Mouse (Mus musculus): ENCODE results near the gene Cabp1. TPM values are rescaled to one million over a fixed set of nuclear protein-coding genes. Genes with fewer than 3 reads are reported as not detected.
A peak's percentile ranks its signal among the peaks of the same experiment; 100 is the strongest.

The Cabp1 gene
- polyA plus RNA-seq, 1 experiment from 2014 or later = 1.1 TPM

DNA sequence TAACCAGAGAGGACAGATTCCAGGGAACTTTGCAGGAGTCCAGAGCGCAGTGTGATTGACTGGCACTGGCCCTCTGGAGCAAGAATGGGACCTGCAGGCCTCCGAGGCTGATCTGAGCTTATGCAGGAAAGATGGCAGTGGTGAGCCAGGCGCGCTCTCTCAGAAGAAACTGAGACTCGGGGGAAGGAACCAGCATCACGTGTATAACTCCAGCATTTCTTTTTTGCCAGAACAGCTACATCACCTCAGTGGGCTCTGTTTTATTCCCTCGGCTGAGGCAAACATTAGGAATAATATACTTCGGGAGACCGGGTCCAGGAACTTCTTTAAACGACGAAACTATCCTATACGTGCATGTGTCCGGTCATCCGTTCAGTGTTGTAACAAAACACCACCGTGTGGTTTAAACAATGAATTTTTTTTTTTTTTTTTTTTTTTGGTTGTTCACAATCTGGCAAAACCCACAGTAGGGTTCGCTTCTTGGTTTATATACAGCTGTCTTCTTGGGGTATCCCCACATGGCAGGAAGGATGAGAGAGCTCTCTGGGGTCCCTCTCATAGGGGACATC, 37.5 kb upstream of the Cabp1 start:
- Histone ChIP-seq H3K4me3 (replicated peaks) (no peak overlapping the region), H3K9me3 (no peaks in the 10 kb centered on the region), H3K4me1 (replicated peaks) (peaks cover 20% of the 10 kb centered on the region), H3K9ac (replicated peaks) (no peak overlapping the region; the same call in 1 of the 2 replicates), H3K27ac (no peak overlapping the region), H3K36me3 (no peaks in the 10 kb centered on the region), H3K27me3 (peaks cover 21% of the 10 kb centered on the region), H3K4me2 (no peak overlapping the region)
- no peak for ATAC-seq (ENCODE audit: insufficient number of reproducible peaks, insufficient read depth, low FRiP score, low TSS enrichment, low read depth)
- 37% methylated on average over 16 of the region's 16 CpGs for WGBS

DNA sequence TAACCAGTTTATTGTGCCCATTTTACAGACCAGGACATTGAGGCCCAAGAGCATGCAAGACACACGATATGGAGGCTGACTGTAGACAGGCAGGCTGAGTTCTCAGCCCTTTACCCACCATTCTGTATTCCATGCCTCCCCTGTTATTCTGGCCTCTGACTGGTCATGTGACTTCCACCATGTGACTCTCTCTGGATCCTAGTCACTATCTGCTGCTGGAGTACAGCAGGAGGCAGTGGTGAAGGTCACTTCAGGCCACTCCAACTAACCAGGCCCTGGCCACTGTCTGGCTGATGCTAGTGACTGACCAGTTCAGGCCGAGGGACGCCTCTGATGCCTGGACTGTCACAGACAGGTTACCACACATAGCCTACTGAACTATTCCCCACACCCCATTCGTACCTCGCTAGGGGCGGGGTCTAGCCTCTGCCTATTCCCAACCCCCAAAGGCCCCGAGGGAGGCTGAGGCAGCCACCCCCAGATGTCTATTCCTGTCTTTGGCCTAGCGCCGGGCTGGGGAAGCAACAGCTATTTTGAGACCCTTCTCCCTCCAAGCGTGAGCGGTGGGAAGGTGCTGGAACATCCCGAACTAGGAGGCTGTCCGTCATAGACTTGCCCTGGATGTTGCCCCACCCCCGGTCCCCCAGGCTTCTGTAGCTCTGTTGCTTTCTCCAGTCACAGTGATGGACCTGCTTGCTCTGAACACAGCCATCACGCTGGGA, 36.8 kb upstream of the Cabp1 start:
- H3K4me1 ChIP-seq (replicated peaks) = peaks cover 20% of the 10 kb centered on the region
- no peak for ATAC-seq (ENCODE audit: insufficient number of reproducible peaks, insufficient read depth, low FRiP score, low TSS enrichment, low read depth)
- no peak overlapping the region; the same call in 1 of the 2 replicates for H3K9ac ChIP-seq (replicated peaks)
- H3K4me3 ChIP-seq (replicated peaks) = no peak overlapping the region
- no peaks in the 10 kb centered on the region for H3K36me3 ChIP-seq
- H3K27ac ChIP-seq = no peak overlapping the region
- H3K27me3 ChIP-seq = peaks cover 21% of the 10 kb centered on the region
- WGBS = 56% methylated on average over 15 of the region's 15 CpGs
- H3K9me3 ChIP-seq = no peaks in the 10 kb centered on the region
- H3K4me2 ChIP-seq = no peak overlapping the region

DNA sequence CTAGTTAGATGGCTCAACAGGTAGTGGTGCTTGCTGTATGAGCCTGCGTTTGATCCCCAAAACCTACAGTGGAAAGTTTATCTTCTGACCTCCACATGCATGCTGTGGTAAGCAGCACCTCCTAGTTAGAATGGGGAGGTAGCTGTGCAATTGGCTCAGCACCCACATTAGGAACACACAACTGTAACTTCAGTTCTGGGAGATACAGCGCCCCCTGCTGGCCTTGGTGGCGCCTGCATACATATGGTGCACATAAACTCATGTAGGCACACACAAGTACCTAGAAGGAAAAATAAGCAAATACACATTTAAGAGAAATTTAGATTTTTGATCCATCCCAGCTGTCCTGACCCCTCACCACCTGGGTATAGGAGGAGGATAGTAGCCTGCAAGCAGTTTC, 28.3 kb upstream of the Cabp1 start:
- Histone ChIP-seq H3K4me1 (replicated peaks) (peaks cover 26% of the 10 kb centered on the region), H3K27me3 (no peaks in the 10 kb centered on the region), H3K36me3 (no peaks in the 10 kb centered on the region), H3K27ac (no peak overlapping the region), H3K9me3 (0 out of 2 replicates have a peak, but pooled peaks cover 5% of the 10 kb centered on the region), H3K4me2 (no peak overlapping the region), H3K4me3 (replicated peaks) (no peak overlapping the region), H3K9ac (replicated peaks) (no peak overlapping the region)
- WGBS = 73% methylated on average over 3 of the region's 3 CpGs
- ATAC-seq (ENCODE audit: insufficient number of reproducible peaks, insufficient read depth, low FRiP score, low TSS enrichment, low read depth) = no peak

DNA sequence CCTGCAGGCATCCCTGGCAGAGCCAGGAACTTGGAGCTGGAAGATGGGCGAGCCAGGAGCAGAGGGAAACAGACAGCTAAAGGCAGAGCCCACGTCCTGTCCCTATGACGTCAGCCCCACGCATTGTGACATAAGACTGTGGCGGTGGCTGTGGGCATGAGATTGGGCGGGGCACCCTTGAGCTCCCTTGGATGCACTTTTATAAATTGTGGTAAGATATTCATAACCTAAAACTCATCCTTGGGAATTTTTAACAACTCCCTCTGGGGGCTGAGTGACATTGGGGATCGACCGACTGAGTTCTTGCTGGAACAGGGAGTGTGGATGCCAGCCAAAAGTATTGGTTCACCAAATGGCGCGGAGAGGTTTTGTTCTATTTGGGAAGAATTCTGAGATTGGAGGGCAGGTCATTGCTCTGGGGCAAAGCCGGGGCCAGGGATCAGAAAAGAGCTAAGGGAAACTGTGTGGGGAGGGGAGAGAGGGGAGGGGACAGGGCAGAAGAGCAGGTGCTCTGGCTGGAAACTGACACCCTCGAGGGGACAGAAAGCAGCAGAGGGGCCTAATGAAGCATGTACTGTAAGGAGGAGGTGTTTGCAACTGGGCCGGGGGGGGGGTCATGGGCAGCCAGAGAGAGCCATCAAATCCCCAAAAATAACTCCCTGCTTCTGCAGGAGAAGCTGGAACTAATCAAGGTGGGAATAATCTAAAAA, 26.9 kb upstream of the Cabp1 start:
- WGBS = 43% methylated on average over 13 of the region's 13 CpGs
- H3K4me1 ChIP-seq (replicated peaks) = peaks cover 27% of the 10 kb centered on the region
- no peaks in the 10 kb centered on the region for H3K36me3 ChIP-seq
- no peak overlapping the region for H3K4me2 ChIP-seq
- ATAC-seq (ENCODE audit: insufficient number of reproducible peaks, insufficient read depth, low FRiP score, low TSS enrichment, low read depth) = no peak
- H3K27ac ChIP-seq = no peak overlapping the region
- no peak overlapping the region for H3K4me3 ChIP-seq (replicated peaks)
- no peak overlapping the region for H3K9ac ChIP-seq (replicated peaks)
- H3K9me3 ChIP-seq = 0 out of 2 replicates have a peak, but pooled peaks cover 5% of the 10 kb centered on the region
- H3K27me3 ChIP-seq = no peaks in the 10 kb centered on the region

DNA sequence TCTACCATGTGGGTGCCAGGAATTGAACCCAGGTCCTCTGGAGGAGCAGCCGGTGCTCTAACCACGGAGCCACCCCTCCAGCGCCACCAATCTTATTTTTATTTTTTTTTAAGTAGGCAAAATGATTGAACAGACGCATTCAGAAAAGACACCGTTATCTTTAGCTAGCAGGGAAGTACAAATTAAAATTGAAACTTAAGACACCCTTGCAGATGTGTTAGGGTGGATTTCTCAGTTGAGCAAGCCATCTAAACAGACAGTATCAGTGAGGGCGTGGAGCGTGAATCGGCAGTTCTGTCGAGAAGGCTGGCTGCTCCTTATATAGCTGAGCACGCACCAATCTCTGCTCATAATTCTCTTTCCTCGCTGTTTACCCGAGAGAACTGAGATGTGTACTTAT, 23.8 kb upstream of the Cabp1 start:
- Histone ChIP-seq H3K36me3 (no peaks in the 10 kb centered on the region), H3K9me3 (0 out of 2 replicates have a peak, but pooled peaks cover 5% of the 10 kb centered on the region), H3K27me3 (peaks cover 4% of the 10 kb centered on the region; the same call in 1 of the 2 replicates), H3K4me2 (no peak overlapping the region), H3K4me1 (replicated peaks) (peaks cover 24% of the 10 kb centered on the region), H3K9ac (replicated peaks) (no peak overlapping the region), H3K4me3 (replicated peaks) (no peak overlapping the region), H3K27ac (no peak overlapping the region)
- WGBS = 92% methylated on average over 12 of the region's 12 CpGs
- no peak for ATAC-seq (ENCODE audit: insufficient number of reproducible peaks, insufficient read depth, low FRiP score, low TSS enrichment, low read depth)

DNA sequence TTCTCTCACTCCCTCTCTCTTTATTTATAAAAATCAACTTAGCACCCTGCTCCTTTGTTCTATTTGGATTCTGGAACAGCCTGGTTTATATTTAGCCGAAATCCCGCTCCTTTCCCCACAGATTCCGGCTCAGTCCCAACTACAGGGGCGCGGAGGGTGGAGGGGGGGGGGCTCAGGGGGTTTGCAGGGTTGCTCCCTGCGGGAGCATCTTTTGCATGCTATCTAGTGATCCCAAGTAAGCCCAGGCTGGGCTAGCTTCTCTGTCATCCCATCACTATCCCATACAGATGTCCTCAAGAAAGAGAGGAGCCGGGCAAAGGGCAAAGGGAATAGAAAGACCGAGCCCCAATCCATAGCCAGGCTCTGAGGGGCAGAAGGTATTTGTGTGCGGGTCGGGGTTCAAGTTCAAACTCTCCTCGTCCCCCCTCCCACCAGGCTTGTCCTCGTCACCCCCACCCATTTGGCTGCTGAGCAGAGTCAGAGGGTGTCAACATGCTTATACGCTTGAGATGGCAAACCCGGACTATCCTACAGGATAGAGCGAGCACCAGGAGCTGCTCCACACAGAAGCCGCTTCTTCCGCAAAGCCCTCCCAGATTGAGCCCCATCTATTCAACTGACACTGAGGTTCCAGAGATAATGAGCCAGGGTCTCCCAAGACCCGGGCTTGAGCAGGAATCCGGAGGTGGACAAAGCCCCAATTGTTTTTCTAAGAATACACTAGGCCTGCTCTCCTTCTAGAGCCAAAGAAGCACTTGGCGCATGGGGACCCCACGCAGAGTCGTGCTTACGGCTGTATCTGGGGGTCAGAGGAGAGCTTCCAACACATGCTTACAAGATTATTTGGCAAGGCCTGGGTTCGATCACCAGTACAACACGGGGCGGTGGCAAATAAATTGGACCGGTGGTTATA, 21.3 kb upstream of the Cabp1 start:
- peaks cover 11% of the 10 kb centered on the region for H3K4me1 ChIP-seq (replicated peaks)
- H3K9me3 ChIP-seq = 0 out of 2 replicates have a peak, but pooled peaks cover 5% of the 10 kb centered on the region
- no peaks in the 10 kb centered on the region for H3K36me3 ChIP-seq
- ATAC-seq (ENCODE audit: insufficient number of reproducible peaks, insufficient read depth, low FRiP score, low TSS enrichment, low read depth) = peak; percentile 43; the same call in 1 of the 2 replicates
- peak overlapping the region; percentile 46 for H3K4me3 ChIP-seq (replicated peaks)
- H3K27ac ChIP-seq = peak overlapping the region; percentile 8; the same call in 1 of the 2 replicates
- H3K27me3 ChIP-seq = peaks cover 4% of the 10 kb centered on the region; the same call in 1 of the 2 replicates
- H3K9ac ChIP-seq (replicated peaks) = peak overlapping the region; percentile 66
- WGBS = 28% methylated on average over 27 of the region's 27 CpGs
- H3K4me2 ChIP-seq = peak overlapping the region; percentile 70

DNA sequence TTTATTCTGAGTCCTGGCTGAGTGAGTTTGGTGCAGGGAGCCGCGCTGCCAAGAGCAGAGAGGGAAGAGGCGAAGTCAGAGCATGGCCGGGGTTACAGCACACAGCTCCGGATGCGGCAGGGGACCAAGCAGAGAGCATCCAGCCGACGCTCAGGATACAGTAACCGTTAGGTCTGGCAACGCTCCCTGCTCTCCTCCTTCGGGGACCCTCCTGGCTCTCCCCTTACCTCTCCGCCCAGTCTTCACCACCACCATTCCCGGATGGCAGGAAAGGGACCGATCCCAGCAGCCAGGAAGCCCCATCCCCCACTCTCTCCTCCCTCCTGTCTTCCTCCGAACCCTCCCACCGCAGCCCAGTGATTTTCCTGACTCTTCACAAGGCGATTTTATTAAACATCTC, 20.7 kb upstream of the Cabp1 start:
- Histone ChIP-seq H3K27ac (peak overlapping the region; percentile 8; the same call in 1 of the 2 replicates), H3K4me1 (replicated peaks) (peaks cover 11% of the 10 kb centered on the region), H3K36me3 (no peaks in the 10 kb centered on the region), H3K4me2 (peak overlapping the region; percentile 70), H3K27me3 (peaks cover 4% of the 10 kb centered on the region; the same call in 1 of the 2 replicates), H3K9me3 (0 out of 2 replicates have a peak, but pooled peaks cover 5% of the 10 kb centered on the region), H3K9ac (replicated peaks) (peak overlapping the region; percentile 66), H3K4me3 (replicated peaks) (peak overlapping the region; percentile 46)
- WGBS = 0% methylated on average over 17 of the region's 17 CpGs
- ATAC-seq (ENCODE audit: insufficient number of reproducible peaks, insufficient read depth, low FRiP score, low TSS enrichment, low read depth) = peak; percentile 70; the same call in 1 of the 2 replicates

DNA sequence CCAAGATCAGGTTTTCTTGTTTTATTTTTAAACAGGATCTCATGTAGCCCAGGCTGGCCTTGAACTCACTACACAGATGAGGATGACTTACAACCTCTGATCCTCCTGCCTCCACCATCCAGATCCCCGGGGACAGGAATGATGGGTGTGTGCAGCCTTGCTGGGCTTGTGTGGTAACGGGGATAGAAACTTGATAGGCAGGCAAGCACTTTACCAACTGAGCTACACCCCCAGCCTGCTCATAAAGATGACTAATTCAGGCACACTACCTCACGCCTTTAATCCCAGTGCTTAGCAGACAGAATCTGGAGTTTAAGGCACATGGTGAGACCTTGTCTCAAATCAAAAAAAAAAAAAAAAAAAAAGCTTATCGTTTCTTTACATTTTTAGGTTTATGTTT, 18.7 kb upstream of the Cabp1 start:
- no peaks in the 10 kb centered on the region for H3K36me3 ChIP-seq
- peaks cover 16% of the 10 kb centered on the region for H3K4me1 ChIP-seq (replicated peaks)
- H3K4me2 ChIP-seq = no peak overlapping the region
- WGBS = 41% methylated on average over 4 of the region's 4 CpGs
- no peak overlapping the region for H3K9ac ChIP-seq (replicated peaks)
- ATAC-seq (ENCODE audit: insufficient number of reproducible peaks, insufficient read depth, low FRiP score, low TSS enrichment, low read depth) = no peak
- peaks cover 4% of the 10 kb centered on the region; the same call in 1 of the 2 replicates for H3K27me3 ChIP-seq
- H3K4me3 ChIP-seq (replicated peaks) = no peak overlapping the region
- no peaks in the 10 kb centered on the region for H3K9me3 ChIP-seq
- H3K27ac ChIP-seq = no peak overlapping the region

DNA sequence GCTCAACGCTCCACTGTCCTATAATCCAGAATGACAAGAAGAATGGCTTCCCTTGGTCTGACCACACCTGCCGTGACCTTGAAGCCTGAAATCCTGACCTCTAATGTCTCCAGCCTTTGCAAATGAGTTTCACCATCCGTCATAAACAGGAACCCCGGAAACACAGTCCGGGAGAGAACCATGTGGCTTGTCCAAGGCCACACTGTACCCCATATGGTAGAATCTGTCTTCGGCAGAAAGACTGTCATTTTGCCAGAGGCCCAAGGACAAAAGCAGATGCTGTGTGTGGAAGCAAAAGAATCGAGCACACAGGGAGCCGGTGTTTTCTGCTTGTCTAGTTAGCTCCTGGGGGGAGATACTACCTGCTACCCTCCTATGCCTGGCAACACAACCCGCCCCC, 18.3 kb upstream of the Cabp1 start:
- ATAC-seq (ENCODE audit: insufficient number of reproducible peaks, insufficient read depth, low FRiP score, low TSS enrichment, low read depth) = no peak
- Histone ChIP-seq H3K36me3 (no peaks in the 10 kb centered on the region), H3K9me3 (no peaks in the 10 kb centered on the region), H3K27me3 (peaks cover 4% of the 10 kb centered on the region; the same call in 1 of the 2 replicates), H3K27ac (no peak overlapping the region), H3K4me3 (replicated peaks) (no peak overlapping the region), H3K4me1 (replicated peaks) (peaks cover 16% of the 10 kb centered on the region), H3K4me2 (no peak overlapping the region), H3K9ac (replicated peaks) (no peak overlapping the region)
- WGBS = 80% methylated on average over 9 of the region's 9 CpGs

DNA sequence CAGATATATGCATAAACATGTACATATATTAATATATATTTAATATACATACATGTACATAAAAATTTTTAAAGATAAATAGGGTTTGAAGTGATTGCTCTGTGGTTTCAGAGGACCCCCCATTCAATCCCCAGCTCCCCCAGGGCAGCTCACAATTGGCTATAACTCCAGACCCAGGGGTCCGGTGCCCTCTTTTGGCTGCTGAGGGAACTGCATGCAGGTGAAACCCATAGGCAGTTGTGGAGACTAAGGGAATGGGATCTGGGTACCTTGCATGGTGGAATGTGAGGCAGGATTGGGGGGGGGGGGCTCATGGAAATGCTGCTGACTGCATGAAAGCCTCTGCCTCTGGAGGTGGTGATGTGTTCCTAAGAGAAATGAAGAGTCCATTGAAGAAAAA, 16.2 kb upstream of the Cabp1 start:
- H3K4me3 ChIP-seq (replicated peaks) = no peak overlapping the region
- no peak overlapping the region for H3K4me2 ChIP-seq
- no peak overlapping the region for H3K9ac ChIP-seq (replicated peaks)
- peaks cover 8% of the 10 kb centered on the region; the same call in 1 of the 2 replicates for H3K4me1 ChIP-seq (replicated peaks)
- ATAC-seq (ENCODE audit: insufficient number of reproducible peaks, insufficient read depth, low FRiP score, low TSS enrichment, low read depth) = no peak
- 12% methylated on average over 1 of the region's 1 CpGs for WGBS
- H3K27me3 ChIP-seq = peaks cover 5% of the 10 kb centered on the region
- H3K36me3 ChIP-seq = no peaks in the 10 kb centered on the region
- H3K27ac ChIP-seq = no peak overlapping the region
- H3K9me3 ChIP-seq = no peaks in the 10 kb centered on the region

Data from limb, embryonic 12.5 days (tissue).